Mouse (Mus musculus) embryonic facial prominence, embryonic 15.5 days (tissue): ENCODE measurements around the gene Herc2. TPM values are rescaled to one million over a fixed set of nuclear protein-coding genes. Genes with fewer than 3 reads are reported as not detected.

Experiments used
- polyA plus RNA-seq: library from polyadenylated mRNA; unstranded; fragments of >200 nt; fragmentation: Nextera tagmentation; extraction: Ambion mirVana; gene quantifications from 2 replicates; pipeline ENCODE4 v1.2.1, GENCODE M21; 2015

Herc2 gene
- polyA plus RNA-seq, 1 experiment from 2014 or later, result 22.3 TPM

Other genes starting within 250 kb of the Herc2 start
- gene Cyfip1, start 208.5 kb upstream of the Herc2 start, polyA plus RNA-seq, result 106 and 110 TPM in 2 replicates
- 36.8 and 38.3 TPM in 2 replicates for gene Nipa2, start 87.7 kb upstream of the Herc2 start, polyA plus RNA-seq
- 8.7 and 9.2 TPM in 2 replicates for gene Nipa1, start 30.2 kb upstream of the Herc2 start, polyA plus RNA-seq
- 0.12 and 0.39 TPM in 2 replicates for gene Oca2, start 189.6 kb downstream of the Herc2 start, polyA plus RNA-seq